Mouse (Mus musculus) C2C12 (cell line): Measurements from ENCODE around the gene Usp10.

Source experiments
- CEBPB ChIP-seq: IDR thresholded peaks from one replicate; pipeline ENCODE4 v1.6.1; 2011; ENCODE audit warnings: low read depth, mild to moderate bottlenecking, control low read depth, moderate library complexity
- CTCF ChIP-seq: IDR thresholded peaks from one replicate; pipeline ENCODE4 v1.5.1; 2011; ENCODE audit not compliant: control insufficient read depth, insufficient read depth, insufficient read length
- FOSL1 ChIP-seq: IDR thresholded peaks from one replicate; pipeline ENCODE4 v1.8.0; 2011; ENCODE audit warnings: mild to moderate bottlenecking, low read length; ENCODE audit not compliant: poor library complexity, insufficient read depth, severe bottlenecking
- MAX ChIP-seq: IDR thresholded peaks from one replicate; pipeline ENCODE4 v1.6.1; 2011; ENCODE audit warnings: mild to moderate bottlenecking, control low read depth
- MYOD1 ChIP-seq: IDR thresholded peaks from one replicate; pipeline ENCODE4 v1.6.1; 2011; ENCODE audit warnings: low read depth; ENCODE audit not compliant: control insufficient read depth, insufficient read length
- MYOG ChIP-seq: IDR thresholded peaks from one replicate; pipeline ENCODE4 v1.6.1; 2011; ENCODE audit not compliant: control insufficient read depth, insufficient read length; ENCODE audit errors: extremely low read depth
- USF1 ChIP-seq: IDR thresholded peaks from one replicate; pipeline ENCODE4 v1.6.1; 2011; ENCODE audit warnings: low read depth, mild to moderate bottlenecking, control low read depth, moderate library complexity

DNA sequence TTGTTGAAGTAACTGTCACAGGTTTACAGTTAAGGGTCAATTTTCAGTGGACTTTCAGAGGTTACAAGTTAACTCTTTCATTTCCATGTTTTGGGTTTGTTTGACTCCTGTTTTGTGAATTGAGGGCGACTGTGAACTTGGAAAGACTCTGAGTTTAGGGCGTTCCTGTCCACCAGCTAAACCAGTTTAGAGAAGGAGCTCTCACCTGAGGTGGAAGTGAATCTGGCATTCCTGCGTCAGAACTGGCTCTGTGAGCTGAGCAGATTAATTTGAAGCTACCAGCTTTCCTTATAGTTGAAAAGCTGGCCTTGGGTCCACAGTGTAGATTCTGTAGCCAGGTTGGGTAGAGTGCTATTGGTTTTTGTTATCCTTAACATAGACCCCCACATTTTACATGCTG is 3.0 kb downstream of the Usp10 start:
- TF ChIP-seq MAX (no peak), CEBPB (no peak), CTCF (no peak), USF1 (no peak), MYOD1 (no peak), MYOG (no peak), FOSL1 (no peak)
